ENCODE assay signal across 21 mouse cellular contexts in genomic region chr16:50632585-50632984, GRCm38 (mm10). TPM values are rescaled to one million over a fixed set of nuclear protein-coding genes. Genes with fewer than 3 reads are reported as not detected.
DNase-seq lines count a peak whose midpoint lies in the region; ATAC-seq and TF ChIP-seq lines count a peak whose summit lies in the region.
"Had no signal": no experiment of that assay in that cellular context is flagged by ENCODE, and none has a peak within 500 bp of the region (broad histone marks: within the 10 kb centered on the region; RNA-seq: fewer than 3 reads in every experiment).

No protein-coding gene starts in this region.

- TF ChIP-seq RAD21 in CH12.LX (IDR thresholded peaks at IDR 0.05; ENCODE audit: low read depth, low read length), result no peak

- dilution Hi-C loops in CH12.LX (cut with MboI; ENCODE audit: extremely low pct_ligation_motif_present, extremely low pct_unique_long_range_greater_than_20kb, low sequenced_read_pairs), result no loop called here

- H3K27ac ChIP-seq in CH12.LX (ENCODE audit: insufficient read depth, low read depth), result no peak overlapping the region
- no peak overlapping the region for H3K27ac ChIP-seq in midbrain, postnatal 0 days (ENCODE audit: low read depth, low read length)
- H3K27ac ChIP-seq: embryonic facial prominence, embryonic 12.5 days; forebrain, embryonic 10.5 days; heart, embryonic 15.5 days; hindbrain, embryonic 15.5 days; limb, embryonic 15.5 days; midbrain, embryonic 15.5 days; neural tube, embryonic 15.5 days had no signal

- TF ChIP-seq CTCF in CH12.LX (conservative IDR thresholded peaks at IDR 0.05 in 1 of 2, IDR thresholded peaks at IDR 0.05 in 1 of 2; ENCODE audit: low read depth in 2 of 2, low read length in 2 of 2), result no peak
- no peak for TF ChIP-seq CTCF in midbrain, postnatal 0 days (IDR thresholded peaks at IDR 0.05)

- DNase-seq in A20 (ENCODE audit: low read depth, low spot score), result peak; percentile 21
- DNase-seq in CH12.LX (ENCODE audit: extremely low read depth), result peak; percentile 74
- no peak for DNase-seq in kidney, postnatal 10 days
- DNase-seq in layer of hippocampus, adult 9-10 months (ENCODE audit: low spot score), result no peak
- no peak for DNase-seq in midbrain, postnatal 0 days (ENCODE audit: low spot score)
- DNase-seq: cerebellum, postnatal 10 days; kidney, adult 8-10 months; lung, postnatal 14 days; right cerebral cortex, postnatal 14 days had no signal

- in situ Hi-C loops in CH12.LX (cut with MboI; ENCODE audit: low pct_ligation_motif_present, low pct_unique_long_range_greater_than_20kb, low sequenced_read_pairs), result no loop called here

- H3K4me3 ChIP-seq in CH12.LX (replicated peaks in 1 of 3; ENCODE audit: low read depth in 2 of 3, low read length in 2 of 3, poor library complexity in 1 of 3), result no peak overlapping the region
- H3K4me3 ChIP-seq in myocyte, result no peak overlapping the region
- no peak overlapping the region for H3K4me3 ChIP-seq in midbrain, postnatal 0 days (ENCODE audit: low read depth, low read length)
- H3K4me3 ChIP-seq: embryonic facial prominence, embryonic 12.5 days; forebrain, embryonic 10.5 days; heart, embryonic 15.5 days; hindbrain, embryonic 15.5 days; limb, embryonic 15.5 days; midbrain, embryonic 15.5 days; neural tube, embryonic 15.5 days had no signal

- no peaks in the 10 kb centered on the region for H3K9me3 ChIP-seq in CH12.LX (replicated peaks; ENCODE audit: low read length)
- no peaks in the 10 kb centered on the region for H3K9me3 ChIP-seq in midbrain, postnatal 0 days (ENCODE audit: low read length)
- H3K9me3 ChIP-seq: embryonic facial prominence, embryonic 12.5 days; forebrain, embryonic 10.5 days; heart, embryonic 15.5 days; hindbrain, embryonic 15.5 days; limb, embryonic 15.5 days; midbrain, embryonic 15.5 days; neural tube, embryonic 15.5 days had no signal

- no peak overlapping the region for H3ac ChIP-seq in myocyte (ENCODE audit: control insufficient read depth, insufficient read length)

- 97% methylated on average over 2 of the region's 2 CpGs for WGBS in midbrain, postnatal 0 days

- H3K36me3 ChIP-seq in CH12.LX (replicated peaks in 1 of 2; ENCODE audit: control insufficient read depth in 1 of 2, insufficient read depth in 1 of 2, low read length in 1 of 2), result no peaks in the 10 kb centered on the region
- H3K36me3 ChIP-seq in myocyte (ENCODE audit: control insufficient read depth, insufficient read depth), result no peaks in the 10 kb centered on the region
- H3K36me3 ChIP-seq in midbrain, postnatal 0 days (ENCODE audit: insufficient read depth, low read length), result no peaks in the 10 kb centered on the region
- H3K36me3 ChIP-seq: embryonic facial prominence, embryonic 12.5 days; forebrain, embryonic 10.5 days; heart, embryonic 15.5 days; hindbrain, embryonic 15.5 days; limb, embryonic 15.5 days; midbrain, embryonic 15.5 days; neural tube, embryonic 15.5 days had no signal

- H3K4me2 ChIP-seq in CH12.LX (ENCODE audit: insufficient read depth, low read depth, poor library complexity, severe bottlenecking), result no peak overlapping the region
- no peak overlapping the region for H3K4me2 ChIP-seq in myocyte (ENCODE audit: low read depth)
- no peak overlapping the region for H3K4me2 ChIP-seq in midbrain, postnatal 0 days (ENCODE audit: low read depth, low read length, poor library complexity, severe bottlenecking)
- H3K4me2 ChIP-seq: embryonic facial prominence, embryonic 12.5 days; heart, embryonic 15.5 days; hindbrain, embryonic 15.5 days; limb, embryonic 15.5 days; midbrain, embryonic 15.5 days; neural tube, embryonic 15.5 days had no signal

- peak; percentile 98 for ATAC-seq in granulocyte monocyte progenitor cell, adult 5-6 weeks (replicated peaks; ENCODE audit: poor library complexity, severe bottlenecking)
- no peak for ATAC-seq in midbrain, postnatal 0 days (ENCODE audit: low FRiP score)
- ATAC-seq: midbrain, embryonic 15.5 days had no signal

- TF ChIP-seq POLR2A in CH12.LX (IDR thresholded peaks at IDR 0.05; ENCODE audit: low read depth, low read length) (no peak), myocyte (IDR thresholded peaks at IDR 0.05; ENCODE audit: insufficient read length, low read depth) (no peak)

- H3K9ac ChIP-seq in CH12.LX (ENCODE audit: insufficient read depth, low read depth), result no peak overlapping the region
- H3K9ac ChIP-seq in midbrain, postnatal 0 days (replicated peaks; ENCODE audit: low read length, poor library complexity, severe bottlenecking), result no peak overlapping the region
- H3K9ac ChIP-seq: embryonic facial prominence, embryonic 12.5 days; heart, embryonic 15.5 days; hindbrain, embryonic 15.5 days; limb, embryonic 15.5 days; midbrain, embryonic 15.5 days; neural tube, embryonic 15.5 days had no signal

- H3K79me2 ChIP-seq in CH12.LX (replicated peaks; ENCODE audit: control insufficient read depth, extremely low read depth, insufficient read depth, poor library complexity, severe bottlenecking) (no peaks in the 10 kb centered on the region), myocyte (ENCODE audit: control insufficient read depth, insufficient read depth) (no peaks in the 10 kb centered on the region)

- peak; percentile 58; the same call in 1 of the 2 replicates for TF ChIP-seq EP300 in CH12.LX (IDR thresholded peaks at IDR 0.05; ENCODE audit: low read length)

- H3K4me1 ChIP-seq in CH12.LX (ENCODE audit: control insufficient read depth in 1 of 2, insufficient read depth in 2 of 2), result peaks cover 8 to 18% of the 10 kb centered on the region in 2 experiments
- H3K4me1 ChIP-seq in midbrain, postnatal 0 days (ENCODE audit: insufficient read depth, low read length), result no peaks in the 10 kb centered on the region
- H3K4me1 ChIP-seq: embryonic facial prominence, embryonic 12.5 days; forebrain, embryonic 10.5 days; heart, embryonic 15.5 days; hindbrain, embryonic 15.5 days; limb, embryonic 15.5 days; midbrain, embryonic 15.5 days; neural tube, embryonic 15.5 days had no signal

- no peaks in the 10 kb centered on the region for H3K27me3 ChIP-seq in CH12.LX (replicated peaks)
- no peaks in the 10 kb centered on the region for H3K27me3 ChIP-seq in myocyte (ENCODE audit: control insufficient read depth, insufficient read depth, insufficient read length)
- no peaks in the 10 kb centered on the region for H3K27me3 ChIP-seq in midbrain, postnatal 0 days (ENCODE audit: insufficient read depth, low read length)
- H3K27me3 ChIP-seq: embryonic facial prominence, embryonic 12.5 days; heart, embryonic 15.5 days; hindbrain, embryonic 15.5 days; limb, embryonic 15.5 days; midbrain, embryonic 15.5 days; neural tube, embryonic 15.5 days had no signal

TF ChIP-seq in CH12.LX, 34 proteins besides CTCF, POLR2A, EP300 and RAD21:
- TF ChIP-seq ZKSCAN1 (IDR thresholded peaks at IDR 0.05; ENCODE audit: borderline replicate concordance, low read depth, low read length) (no peak), UBTF (IDR thresholded peaks at IDR 0.05; ENCODE audit: low read depth, low read length) (no peak), ETS1 (conservative IDR thresholded peaks at IDR 0.05; ENCODE audit: low read depth, low read length) (peak; percentile 41), ZNF384 (IDR thresholded peaks at IDR 0.05; ENCODE audit: low read depth, low read length) (peak; percentile 37; the same call in 1 of the 2 replicates), IRF4 (IDR thresholded peaks at IDR 0.05; ENCODE audit: low read depth, low read length) (0 out of 2 replicates have a peak, but pooled peaks have one; percentile 35), BHLHE40 (IDR thresholded peaks at IDR 0.05; ENCODE audit: low read depth, low read length) (peak; percentile 72)

TF ChIP-seq in myocyte, 11 proteins besides CTCF, POLR2A, EP300 and RAD21:
- TF ChIP-seq CEBPB (IDR thresholded peaks at IDR 0.05; ENCODE audit: insufficient read depth, poor library complexity, severe bottlenecking) (0 out of 2 replicates have a peak, but pooled peaks have one; percentile 23), MYOG (IDR thresholded peaks at IDR 0.05; ENCODE audit: control insufficient read depth in 1 of 3, insufficient read depth in 1 of 3, insufficient read length in 2 of 3, low read depth in 2 of 3) (no peak), SRF (IDR thresholded peaks at IDR 0.05; ENCODE audit: control insufficient read depth, insufficient read length, low read depth) (no peak), MYOD1 (IDR thresholded peaks at IDR 0.05; ENCODE audit: control insufficient read depth in 1 of 3, insufficient read length in 2 of 3, low read depth in 2 of 3) (peak in 1 of 3 experiments; percentile 21)
TF ChIP-seq in myocyte: peak in this region for 2.

RNA-seq across cellular contexts. Expression of gene Ccdc54, which starts 41.6 kb away (rescaled TPM):
- total RNA-seq in CH12.LX (2012; rRNA removed) (not detected in 2 replicates), CH12.LX (2014; rRNA removed) (not detected in 2 replicates)
- polyA plus RNA-seq in CH12.LX (2012; ENCODE audit: insufficient read length, low read depth) (not detected in 2 replicates), myocyte (2012; fragmentation: generic; extraction: Trizol) (not detected)
- not detected in 2 replicates for total RNA-seq in granulocyte monocyte progenitor cell, adult 5-6 weeks (2014; fragmentation: Nextera tagmentation)
- total RNA-seq in granulocyte monocyte progenitor cell, adult 5-6 weeks (2017), result not detected in 2 replicates
- total RNA-seq in midbrain, postnatal 0 days (2014; rRNA removed), result not detected in 2 replicates
- not detected in 2 replicates for polyA plus RNA-seq in midbrain, postnatal 0 days (2015; fragmentation: Nextera tagmentation; extraction: Ambion mirVana)
- total RNA-seq: adrenal gland, adult 18-20 months; layer of hippocampus, adult 18-20 months had no signal
- polyA plus RNA-seq: embryonic facial prominence, embryonic 12.5 days; forebrain, embryonic 10.5 days; frontal cortex, adult 2 months; heart, embryonic 15.5 days; hindbrain, embryonic 15.5 days; limb, embryonic 15.5 days; midbrain, embryonic 15.5 days; neural tube, embryonic 15.5 days had no signal

Comparison
In these comparisons a context has a peak if more than half of its experiments do, and no peak if none do; other contexts are left out.
1. DNase-seq: peak in A20 (single experiment) and CH12.LX (single experiment); none in kidney, postnatal 10 days (single experiment), layer of hippocampus, adult 9-10 months (single experiment) and midbrain, postnatal 0 days (single experiment).